Mouse (Mus musculus) heart, adult 2 months (tissue): Measurements from ENCODE around the gene Sim1.

ENCODE experiments used
- CTCF ChIP-seq: fragments of 200-600 bp; IDR thresholded peaks from 2 replicates; pipeline ENCODE4 v1.8.1; 2022; ENCODE audit warnings: antibody characterized with exemption, mild to moderate bottlenecking, moderate library complexity
- EP300 ChIP-seq: fragments of 200-500 bp; IDR thresholded peaks from 2 replicates; pipeline ENCODE4 v1.6.1; 2011; ENCODE audit warnings: low read depth, low read length, control low read depth; ENCODE audit not compliant: insufficient read depth
- POLR2A ChIP-seq: fragments of 200-500 bp; IDR thresholded peaks from 2 replicates; pipeline ENCODE4 v1.6.1; 2011; ENCODE audit warnings: mild to moderate bottlenecking, low read depth, low read length, control low read depth; ENCODE audit not compliant: insufficient read depth

- TF ChIP-seq POLR2A: no peak
- TF ChIP-seq EP300: no peak
- TF ChIP-seq CTCF: no peak
Measured at GRCm38 (mm10) chr10:50895091-50895790, 687 bp downstream of the Sim1 start.
